Mouse (Mus musculus): ENCODE measurements around the gene Cldn34c2. TPM values are rescaled to one million over a fixed set of nuclear protein-coding genes. Genes with fewer than 3 reads are reported as not detected.

The Cldn34c2 gene
- 1.2 TPM for polyA plus RNA-seq (2017; shearing (Covaris generic))

DNA sequence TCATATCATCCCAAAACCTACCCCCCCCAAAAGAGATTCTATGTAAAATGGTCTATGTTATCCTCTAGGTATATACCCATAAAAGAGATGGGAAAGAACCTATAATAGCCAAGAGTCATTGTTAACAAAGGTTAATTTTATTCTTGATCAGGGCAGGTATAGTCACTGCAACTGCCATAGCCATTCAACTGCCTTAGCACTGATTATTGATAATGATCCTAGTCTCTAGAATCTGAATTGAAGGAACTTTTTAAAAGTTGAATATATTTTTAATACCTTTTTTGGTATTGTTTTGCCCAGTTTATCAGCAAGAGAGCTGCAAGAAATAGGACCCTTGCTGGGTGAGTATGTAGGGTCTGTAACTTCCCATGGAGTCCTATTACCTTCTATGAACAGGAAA lies at the start of gene Cldn34c2:
Cldn34c2 (plus strand) TSS at position 301 of the 400 bp plus-strand sequence.

Other genes starting within 250 kb of the Cldn34c2 start
- not detected for gene Gm17467, start 123.1 kb downstream of the Cldn34c2 start, polyA plus RNA-seq (2017; shearing (Covaris generic))
- gene Cldn34c3, start 212.0 kb downstream of the Cldn34c2 start, polyA plus RNA-seq (2017; shearing (Covaris generic)), result not detected